Mouse (Mus musculus) embryonic stem cell, embryonic (primary cell): ENCODE measurements around the gene Zswim1.

ENCODE experiments used
- CTCF ChIA-PET, 4 experiments: fragments of 300-600 bp in 2 of 4; fragments of 350-600 bp in 2 of 4; sonication (Branson Sonifier 250); formaldehyde crosslinking; loops; one replicate each; lab custom pipeline; 2022; ENCODE audit warnings: inconsistent platforms in 2 of 4; lab: Charles Lee
- POLR2A ChIA-PET, 4 experiments: fragments of 300-600 bp in 2 of 4; fragments of 350-600 bp in 2 of 4; sonication (Branson Sonifier 250); formaldehyde crosslinking; loops; one replicate each; lab custom pipeline; 2022; ENCODE audit warnings: antibody characterized with exemption in 4 of 4, inconsistent platforms in 1 of 4; lab: Charles Lee

Gene Zswim1

GRCm38 (mm10) chr2:164873621-164874020, 51.1 kb downstream of the Zswim1 start:
- ChIA-PET POLR2A (interaction anchor here in 3 of 4 experiments (0.5 to 17.8 kb wide), 41 partner anchors 7 to 147 kb away, joined by 3 to 347 read pairs (median 6); partner anchors contain the start of genes Acot8 (in 2 of the 3), Pltp (in 2 of the 3), Zswim1 (in 2 of the 3) and Zswim3 (in 2 of the 3)), CTCF (interaction anchor here in 3 of 4 experiments (0.7 to 1.4 kb wide), 4 partner anchors 28 to 79 kb away, joined by 3 to 7 read pairs (median 6); no protein-coding TSS in a partner anchor)

DNA sequence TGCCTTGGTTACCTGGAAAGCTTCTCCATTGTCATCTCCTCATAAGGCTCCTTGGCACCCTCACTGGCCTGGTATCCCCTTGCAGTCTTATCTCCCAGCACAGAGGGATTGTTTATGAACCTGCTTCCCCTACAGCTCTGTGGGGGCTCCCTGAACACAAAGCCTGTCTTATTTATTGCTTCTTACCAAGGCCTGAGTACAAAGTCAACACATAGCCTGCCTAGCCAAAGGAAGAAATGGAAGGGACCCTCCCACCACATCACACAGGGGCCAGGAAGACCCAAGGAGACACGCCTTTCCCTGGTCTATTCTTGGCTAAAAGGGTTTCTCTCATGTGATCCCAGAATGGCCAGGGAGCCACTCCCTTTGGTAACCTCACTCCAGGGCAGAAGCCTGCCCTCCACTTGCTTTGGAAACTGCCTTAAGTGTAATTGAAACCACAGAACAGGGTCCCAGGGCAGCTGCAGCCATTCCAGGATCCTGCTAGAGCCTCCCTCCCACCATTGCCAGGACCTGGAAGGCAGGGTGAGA, 51.8 kb downstream of the Zswim1 start:
- ChIA-PET POLR2A (interaction anchor here (0.5 to 17.8 kb wide), 57 partner anchors 8 to 114 kb away, joined by 3 to 347 read pairs (median 4); partner anchors contain the start of genes Pltp (in 3 of the 4), Acot8 (in 2 of the 4), Ctsa (in 2 of the 4) and Neurl2 (in 2 of the 4)), CTCF (interaction anchor here in 3 of 4 experiments (0.5 to 5.2 kb wide), 12 partner anchors 8 to 88 kb away, joined by 3 to 48 read pairs (median 4); partner anchors contain the start of gene Ctsa (in 1 of the 3))

DNA sequence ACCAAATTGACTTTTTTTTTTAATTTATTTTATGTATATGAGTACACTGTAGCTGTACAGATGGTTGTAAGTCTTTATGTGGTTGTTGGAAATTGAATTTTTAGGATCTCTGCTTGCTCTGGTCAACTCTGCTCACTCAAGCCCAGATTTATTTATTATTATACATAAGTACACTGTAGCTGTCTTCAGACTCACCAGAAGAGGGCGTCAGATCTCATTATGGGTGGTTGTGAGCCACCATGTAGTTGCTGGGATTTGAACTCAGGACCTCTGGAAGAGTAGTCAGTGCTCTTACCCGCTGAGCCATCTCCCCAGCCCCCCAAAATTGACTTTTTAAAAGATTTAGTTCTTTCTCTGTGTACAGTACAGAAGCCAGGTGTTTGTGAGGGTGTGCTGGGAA, 53.2 kb downstream of the Zswim1 start:
- POLR2A ChIA-PET: interaction anchor here (1.0 to 17.8 kb wide), 29 partner anchors 9 to 117 kb away, joined by 4 to 347 read pairs (median 18); partner anchors contain the start of genes Acot8 (in 2 of the 4), Ctsa (in 2 of the 4), Neurl2 (in 2 of the 4) and Pltp (in 2 of the 4)
- CTCF ChIA-PET: interaction anchor here in 3 of 4 experiments (1.1 to 5.2 kb wide), 8 partner anchors 8 to 83 kb away, joined by 3 to 48 read pairs (median 5); no protein-coding TSS in a partner anchor
